Mouse (Mus musculus) heart, adult 2 months (tissue): Measurements from ENCODE around the gene Rpgrip1.

ENCODE experiments used
- CTCF ChIP-seq: fragments of 200-600 bp; IDR thresholded peaks from 2 replicates; pipeline ENCODE4 v1.8.1; 2022; ENCODE audit warnings: antibody characterized with exemption, mild to moderate bottlenecking, moderate library complexity
- POLR2A ChIP-seq: fragments of 200-500 bp; IDR thresholded peaks from 2 replicates; pipeline ENCODE4 v1.6.1; 2011; ENCODE audit warnings: mild to moderate bottlenecking, low read depth, low read length, control low read depth; ENCODE audit not compliant: insufficient read depth

DNA sequence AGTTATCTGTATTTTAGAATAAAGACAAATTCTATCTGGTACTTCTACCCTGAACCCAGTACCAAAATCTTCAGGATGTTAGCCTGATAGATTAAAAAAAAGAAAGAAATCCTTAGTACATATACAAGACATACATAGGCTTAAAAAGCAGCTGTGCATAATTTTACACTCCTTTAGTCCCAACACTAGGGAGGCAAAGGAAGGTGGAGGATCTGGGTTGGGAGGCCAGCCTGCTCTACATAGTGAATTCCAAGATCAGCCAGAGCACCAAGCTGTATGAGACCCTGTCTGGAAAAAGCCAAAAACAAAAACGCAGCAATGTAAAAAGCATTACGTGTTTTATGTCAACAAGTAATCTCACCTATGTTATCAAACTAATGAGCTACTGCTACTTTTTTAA lies 10.9 kb upstream of the Rpgrip1 start:
- TF ChIP-seq CTCF (no peak), POLR2A (no peak)
